Mouse (Mus musculus) adipocyte (in vitro differentiated cells): Measurements from ENCODE around the gene Hist3h2ba.
A peak's percentile ranks its signal among the peaks of the same experiment; 100 is the strongest.

Experiments
- DNase-seq: peaks from one replicate; pipeline ENCODE4 v3.0.0-alpha.2; 2016; ENCODE audit warnings: low spot score

Gene Hist3h2ba

GRCm38 (mm10) chr11:58948542-58949479 lies at the start of gene Hist3h2ba:
Gene Hist3h2ba (plus strand): TSS chr11:58948920.
- DNase-seq, result no peak

GRCm38 (mm10) chr11:58901080-58901479 lies 47.6 kb upstream of the Hist3h2ba start:
- no peak for DNase-seq

DNA sequence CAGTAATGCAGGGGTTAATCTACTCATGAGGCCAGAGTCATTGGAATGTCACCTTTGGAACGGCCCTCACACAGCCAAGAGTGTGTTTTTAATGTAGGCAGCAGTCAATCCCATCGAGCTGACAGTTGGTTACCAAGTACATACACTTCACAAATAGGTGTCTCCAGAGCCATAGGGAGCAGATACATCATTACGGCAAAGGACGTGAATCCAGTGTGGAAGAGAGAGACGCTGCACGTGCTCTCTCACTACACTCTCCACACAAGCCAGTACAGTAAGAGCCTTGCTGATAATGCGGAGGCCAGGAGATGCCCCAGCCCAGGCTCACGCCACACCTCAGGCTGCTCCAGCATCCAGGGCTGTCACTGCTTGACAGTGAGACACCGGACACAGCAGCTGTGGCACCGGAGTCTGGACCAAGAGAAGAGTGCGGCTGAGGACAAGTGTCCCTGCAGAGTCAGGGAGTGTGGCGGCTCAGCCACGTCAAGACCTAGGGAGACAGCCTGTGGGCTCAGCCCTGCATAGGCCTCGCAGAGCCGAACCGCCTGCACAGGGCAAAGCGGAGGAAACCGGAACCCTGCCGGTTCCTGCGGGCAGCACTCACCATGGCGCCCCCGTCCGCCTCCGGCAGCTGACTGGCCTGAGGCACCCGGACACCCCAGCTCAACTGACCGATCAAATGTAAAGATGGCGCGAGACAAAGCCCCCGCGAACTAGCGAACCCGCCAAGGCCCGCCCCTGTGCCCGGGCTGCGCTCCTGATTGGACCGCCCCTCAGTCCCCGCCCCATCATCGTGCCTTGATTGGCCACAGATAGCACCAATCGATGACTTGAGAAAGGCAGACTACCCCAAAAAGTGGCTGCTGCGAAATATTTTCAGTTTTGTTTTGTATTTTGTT lies 45.0 kb upstream of the Hist3h2ba start, which contains the start of gene Zfp39:
Gene Zfp39, minus strand, starts transcription at position 715 of the 899 bp plus-strand sequence.
- DNase-seq, result peak; percentile 90

GRCm38 (mm10) chr11:58904410-58904718 lies 44.4 kb upstream of the Hist3h2ba start:
- no peak for DNase-seq

DNA sequence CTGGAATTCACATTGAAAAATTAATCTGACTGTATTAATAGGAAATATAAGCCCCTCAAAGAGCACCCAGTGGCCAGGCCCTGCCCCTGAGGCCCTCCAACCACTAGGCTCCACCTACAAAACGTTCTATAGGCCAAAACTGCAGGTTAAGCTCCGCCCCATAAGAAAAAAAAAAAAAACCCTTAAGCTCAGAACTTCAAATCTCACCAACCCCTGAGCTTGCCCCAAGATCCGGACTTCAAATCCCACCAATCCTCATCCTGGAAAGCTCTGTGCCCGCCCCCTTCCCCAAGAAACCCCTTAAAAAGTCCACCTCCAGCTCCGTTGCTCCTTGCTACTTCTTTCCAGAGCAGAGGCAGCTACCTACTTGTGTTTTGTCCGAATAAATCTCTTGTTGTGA lies 43.9 kb upstream of the Hist3h2ba start:
- DNase-seq, result peak; percentile 31

DNA sequence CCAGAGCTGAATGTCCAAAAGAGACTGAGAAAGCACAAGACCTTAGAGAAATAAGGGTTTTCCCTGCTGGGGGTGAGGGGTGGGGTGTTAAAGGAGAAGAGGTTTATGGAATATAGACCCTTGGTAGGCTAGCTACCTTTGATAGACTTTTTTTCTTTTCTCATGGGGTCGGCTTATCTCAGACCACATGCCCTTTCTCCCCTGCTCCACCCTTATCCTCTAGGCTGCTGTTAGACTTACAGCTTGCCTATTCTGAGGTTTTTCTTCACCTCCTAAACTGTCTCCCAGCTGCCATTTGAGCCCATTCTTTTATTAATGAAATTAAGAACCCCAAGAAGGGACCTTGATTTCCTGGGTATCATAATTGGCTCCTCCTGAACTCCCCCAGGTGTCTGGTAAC lies 34.9 kb upstream of the Hist3h2ba start:
- no peak for DNase-seq

GRCm38 (mm10) chr11:58914461-58915028 lies 34.2 kb upstream of the Hist3h2ba start:
- peak; percentile 46 for DNase-seq

GRCm38 (mm10) chr11:58916879-58917744 lies 31.6 kb upstream of the Hist3h2ba start:
- peak; percentile 40 for DNase-seq

DNA sequence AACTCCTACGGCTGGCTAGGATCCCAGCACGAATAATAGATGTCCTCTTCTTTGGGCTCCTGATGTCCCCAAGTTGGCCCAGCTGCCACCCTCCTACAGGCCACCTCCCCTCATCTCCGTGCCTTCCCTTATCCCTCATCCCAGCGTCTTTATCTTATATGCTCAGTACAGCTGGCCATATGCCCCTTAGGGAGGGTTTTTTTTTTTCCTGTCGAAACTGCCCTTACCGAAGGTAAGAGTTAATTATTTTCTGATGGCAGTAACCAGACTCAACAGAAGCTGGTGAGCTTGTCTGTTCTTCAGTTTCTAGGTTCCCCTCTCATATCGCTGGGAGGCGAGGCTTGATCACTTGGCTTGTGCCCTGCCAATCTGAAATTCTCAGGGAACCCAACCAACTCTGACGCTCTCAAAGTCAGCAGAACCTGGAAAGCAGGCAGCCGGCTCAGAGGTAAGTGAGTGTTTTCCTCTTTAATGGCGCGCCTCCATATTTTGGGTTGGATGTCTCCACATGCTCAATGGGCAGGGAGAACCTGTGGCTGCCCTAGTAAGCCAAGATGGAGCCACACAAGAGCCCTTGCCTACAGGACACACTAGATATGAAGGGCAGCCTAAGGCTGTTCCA lies 30.9 kb upstream of the Hist3h2ba start, which contains the start of gene Btnl10:
Gene Btnl10, plus strand, starts transcription at position 164 of the 622 bp plus-strand sequence.
- DNase-seq, result no peak

- DNase-seq, result no peak
Measured at GRCm38 (mm10) chr11:58918759-58919158, 30.0 kb upstream of the Hist3h2ba start.

GRCm38 (mm10) chr11:58922420-58922819 lies 26.3 kb upstream of the Hist3h2ba start:
- DNase-seq, result no peak

GRCm38 (mm10) chr11:58926651-58927050 lies 22.1 kb upstream of the Hist3h2ba start:
- DNase-seq, result no peak

GRCm38 (mm10) chr11:58927053-58927452 lies 21.7 kb upstream of the Hist3h2ba start:
- DNase-seq, result no peak

- DNase-seq, result peak; percentile 64
Measured at GRCm38 (mm10) chr11:58927790-58928651, 20.7 kb upstream of the Hist3h2ba start.

GRCm38 (mm10) chr11:58929055-58929454 lies 19.7 kb upstream of the Hist3h2ba start:
- DNase-seq, result no peak

DNA sequence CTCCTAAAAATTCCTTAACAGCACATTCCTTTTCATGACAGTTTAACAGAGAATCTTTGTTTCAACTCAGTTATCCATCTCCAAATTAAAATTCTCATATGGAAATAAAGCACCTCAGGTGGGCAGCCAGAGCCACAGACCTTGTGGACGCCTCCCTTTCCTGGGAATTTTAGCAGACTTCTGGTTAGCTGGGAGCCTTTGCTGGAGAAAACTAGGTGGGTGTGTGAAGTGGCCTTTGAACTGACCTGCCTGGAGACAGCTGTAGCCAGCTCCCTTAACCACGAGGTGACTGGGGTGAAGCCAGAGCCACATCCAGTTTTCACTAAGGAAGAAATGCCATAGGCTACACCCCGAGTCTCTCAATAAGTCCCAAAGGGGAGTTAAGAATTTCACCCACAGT lies 19.1 kb upstream of the Hist3h2ba start:
- DNase-seq, result no peak

GRCm38 (mm10) chr11:58930254-58930653 lies 18.5 kb upstream of the Hist3h2ba start:
- DNase-seq, result no peak

DNA sequence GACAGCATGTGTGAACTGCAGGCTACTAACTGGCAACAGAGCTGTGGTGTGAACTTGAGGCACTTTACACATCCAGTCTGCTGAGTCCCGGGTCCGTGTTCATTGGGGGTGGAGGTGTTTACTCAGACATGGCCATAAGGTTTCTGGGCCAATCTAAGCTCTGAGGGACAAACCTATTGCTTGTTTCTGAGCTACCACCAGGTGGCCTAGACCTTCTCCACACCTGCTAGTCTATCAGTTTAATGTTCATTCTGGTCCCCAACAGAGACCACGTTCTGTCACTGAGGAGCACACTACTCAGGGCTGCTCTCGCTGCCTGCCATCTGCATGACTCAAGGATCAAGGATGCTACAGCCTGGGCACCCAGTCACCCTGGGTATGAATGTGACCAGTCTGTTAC lies 17.1 kb upstream of the Hist3h2ba start:
- no peak for DNase-seq

GRCm38 (mm10) chr11:58937909-58938308 lies 10.8 kb upstream of the Hist3h2ba start:
- no peak for DNase-seq
